Mouse (Mus musculus) neural tube, embryonic 13.5 days (tissue): ENCODE results near the gene Rnls. TPM values are rescaled to one million over a fixed set of nuclear protein-coding genes. Genes with fewer than 3 reads are reported as not detected.

Source experiments
- ATAC-seq: fragments of 200-750 bp; cut with Nextera tagmentation; 2 replicates; pipeline ENCODE4 v1.8.0; 2017; ENCODE audit warnings: low read depth, mild to moderate bottlenecking, moderate TSS enrichment, moderate library complexity
- H3K27ac ChIP-seq: fragments of 300-500 bp; sonication (generic); replicated peaks from 2 replicates; pipeline ENCODE4 v1.5.1; 2015; ENCODE audit warnings: moderate library complexity, mild to moderate bottlenecking, inconsistent platforms
- H3K27me3 ChIP-seq: fragments of 300-500 bp; sonication (generic); 2 replicates; pipeline ENCODE4 v1.6.1; 2015; ENCODE audit warnings: mild to moderate bottlenecking, inconsistent platforms
- H3K36me3 ChIP-seq: fragments of 300-500 bp; sonication (generic); 2 replicates; pipeline ENCODE4 v1.6.1; 2015; ENCODE audit warnings: mild to moderate bottlenecking, inconsistent platforms
- H3K4me1 ChIP-seq: fragments of 300-500 bp; sonication (generic); replicated peaks from 2 replicates; pipeline ENCODE4 v1.6.1; 2015; ENCODE audit warnings: inconsistent platforms
- H3K4me2 ChIP-seq: fragments of 300-500 bp; sonication (generic); 2 replicates; pipeline ENCODE4 v1.6.1; 2015; ENCODE audit warnings: inconsistent platforms, mild to moderate bottlenecking, moderate library complexity
- H3K4me3 ChIP-seq: fragments of 300-500 bp; sonication (generic); 2 replicates; pipeline ENCODE4 v1.5.1; 2015; ENCODE audit warnings: mild to moderate bottlenecking, inconsistent platforms
- H3K9ac ChIP-seq: fragments of 300-500 bp; sonication (generic); 2 replicates; pipeline ENCODE4 v1.6.1; 2015; ENCODE audit warnings: moderate library complexity, mild to moderate bottlenecking, inconsistent platforms
- H3K9me3 ChIP-seq: fragments of 300-500 bp; sonication (generic); 2 replicates; pipeline ENCODE4 v1.6.1; 2016; ENCODE audit warnings: inconsistent platforms
- WGBS: fragments of 180-500 bp; shearing (Covaris S2); methylation state at CpG from one replicate; pipeline ENCODE4 v1.1.7; 2015; 5-methylcytosine and 5-hydroxymethylcytosine counted together
- polyA plus RNA-seq: library from polyadenylated mRNA; unstranded; fragments of >200 nt; fragmentation: Nextera tagmentation; extraction: Ambion mirVana; gene quantifications from 2 replicates; pipeline ENCODE4 v1.2.1, GENCODE M21; 2015

Gene Rnls
- polyA plus RNA-seq, 1 experiment from 2014 or later = 10.2 TPM

GRCm38 (mm10) chr19:33299726-33300292 is 92.3 kb downstream of the Rnls start:
- Histone ChIP-seq H3K4me3 (no peak overlapping the region), H3K4me1 (peaks cover 12% of the 10 kb centered on the region; the same call in 1 of the 2 replicates), H3K9ac (no peak overlapping the region), H3K27me3 (no peaks in the 10 kb centered on the region), H3K4me2 (no peak overlapping the region), H3K36me3 (no peaks in the 10 kb centered on the region), H3K9me3 (no peaks in the 10 kb centered on the region), H3K27ac (0 out of 2 replicates have a peak overlapping the region, but pooled peaks have one; percentile 14)
- WGBS = 39% methylated on average over 3 of the region's 3 CpGs
- ATAC-seq = no peak

GRCm38 (mm10) chr19:33296338-33296737 is 95.8 kb downstream of the Rnls start:
- 42% methylated on average over 2 of the region's 2 CpGs for WGBS
- H3K9ac ChIP-seq = no peak overlapping the region
- peaks cover 12% of the 10 kb centered on the region; the same call in 1 of the 2 replicates for H3K4me1 ChIP-seq
- no peaks in the 10 kb centered on the region for H3K27me3 ChIP-seq
- H3K27ac ChIP-seq = no peak overlapping the region
- no peaks in the 10 kb centered on the region for H3K36me3 ChIP-seq
- no peak overlapping the region for H3K4me2 ChIP-seq
- no peak overlapping the region for H3K4me3 ChIP-seq
- no peak for ATAC-seq
- no peaks in the 10 kb centered on the region for H3K9me3 ChIP-seq

- Histone ChIP-seq H3K27ac (no peak overlapping the region), H3K4me1 (no peaks in the 10 kb centered on the region), H3K27me3 (no peaks in the 10 kb centered on the region), H3K36me3 (no peaks in the 10 kb centered on the region), H3K9me3 (no peaks in the 10 kb centered on the region), H3K4me2 (no peak overlapping the region), H3K9ac (no peak overlapping the region), H3K4me3 (no peak overlapping the region)
- no peak for ATAC-seq
- 56% methylated on average over 3 of the region's 3 CpGs for WGBS
Measured at GRCm38 (mm10) chr19:33282985-33283384, 109.1 kb downstream of the Rnls start.

- no peak overlapping the region for H3K9ac ChIP-seq
Measured at GRCm38 (mm10) chr19:33276421-33276820, 115.7 kb downstream of the Rnls start.

GRCm38 (mm10) chr19:33273676-33274075 is 118.4 kb downstream of the Rnls start:
- Histone ChIP-seq H3K4me1 (no peaks in the 10 kb centered on the region), H3K4me3 (no peak overlapping the region), H3K36me3 (no peaks in the 10 kb centered on the region), H3K27me3 (no peaks in the 10 kb centered on the region), H3K9ac (no peak overlapping the region), H3K27ac (no peak overlapping the region), H3K4me2 (no peak overlapping the region), H3K9me3 (no peaks in the 10 kb centered on the region)
- WGBS = 88% methylated on average over 1 of the region's 1 CpGs
- ATAC-seq = no peak

More at GRCm38 (mm10) chr19:33276421-33276820, 115.7 kb downstream of the Rnls start:
- ATAC-seq = no peak
- Histone ChIP-seq H3K9me3 (no peaks in the 10 kb centered on the region), H3K27me3 (no peaks in the 10 kb centered on the region), H3K4me3 (no peak overlapping the region), H3K4me2 (no peak overlapping the region), H3K27ac (no peak overlapping the region), H3K4me1 (no peaks in the 10 kb centered on the region), H3K36me3 (no peaks in the 10 kb centered on the region)
- WGBS = 85% methylated on average over 1 of the region's 1 CpGs

GRCm38 (mm10) chr19:33271571-33271970 is 120.5 kb downstream of the Rnls start:
- H3K27me3 ChIP-seq = no peaks in the 10 kb centered on the region
- 64% methylated on average over 2 of the region's 2 CpGs for WGBS
- no peaks in the 10 kb centered on the region for H3K4me1 ChIP-seq
- H3K4me2 ChIP-seq = no peak overlapping the region
- ATAC-seq = no peak
- H3K36me3 ChIP-seq = no peaks in the 10 kb centered on the region
- no peak overlapping the region for H3K27ac ChIP-seq
- H3K4me3 ChIP-seq = no peak overlapping the region
- H3K9me3 ChIP-seq = no peaks in the 10 kb centered on the region
- no peak overlapping the region for H3K9ac ChIP-seq

GRCm38 (mm10) chr19:33270231-33270630 is 121.9 kb downstream of the Rnls start:
- 95% methylated on average over 2 of the region's 2 CpGs for WGBS
- no peaks in the 10 kb centered on the region for H3K36me3 ChIP-seq

GRCm38 (mm10) chr19:33268044-33268443 is 124.1 kb downstream of the Rnls start:
- Histone ChIP-seq H3K4me1 (no peaks in the 10 kb centered on the region), H3K27ac (no peak overlapping the region), H3K36me3 (no peaks in the 10 kb centered on the region), H3K4me3 (no peak overlapping the region), H3K9ac (no peak overlapping the region), H3K4me2 (no peak overlapping the region), H3K9me3 (no peaks in the 10 kb centered on the region), H3K27me3 (no peaks in the 10 kb centered on the region)
- no peak for ATAC-seq
- 88% methylated on average over 14 of the region's 14 CpGs for WGBS

More at GRCm38 (mm10) chr19:33270231-33270630, 121.9 kb downstream of the Rnls start:
- no peak for ATAC-seq
- Histone ChIP-seq H3K27me3 (no peaks in the 10 kb centered on the region), H3K9ac (no peak overlapping the region), H3K4me2 (no peak overlapping the region), H3K9me3 (no peaks in the 10 kb centered on the region), H3K27ac (no peak overlapping the region), H3K4me1 (no peaks in the 10 kb centered on the region), H3K4me3 (no peak overlapping the region)

GRCm38 (mm10) chr19:33265245-33265644 is 126.8 kb downstream of the Rnls start:
- no peaks in the 10 kb centered on the region for H3K9me3 ChIP-seq
- 11% methylated on average over 2 of the region's 2 CpGs for WGBS
- ATAC-seq = no peak
- H3K4me3 ChIP-seq = no peak overlapping the region
- no peaks in the 10 kb centered on the region for H3K27me3 ChIP-seq
- no peak overlapping the region for H3K4me2 ChIP-seq
- H3K36me3 ChIP-seq = no peaks in the 10 kb centered on the region
- H3K4me1 ChIP-seq = no peaks in the 10 kb centered on the region
- H3K9ac ChIP-seq = no peak overlapping the region
- no peak overlapping the region for H3K27ac ChIP-seq

- WGBS = 39% methylated on average over 3 of the region's 3 CpGs
Measured at GRCm38 (mm10) chr19:33264224-33264993, 127.7 kb downstream of the Rnls start.

GRCm38 (mm10) chr19:33262421-33262820 is 129.7 kb downstream of the Rnls start:
- no peaks in the 10 kb centered on the region for H3K4me1 ChIP-seq
- H3K4me3 ChIP-seq = no peak overlapping the region
- ATAC-seq = no peak
- H3K27ac ChIP-seq = no peak overlapping the region
- H3K9me3 ChIP-seq = no peaks in the 10 kb centered on the region
- WGBS = 77% methylated on average over 2 of the region's 2 CpGs
- no peak overlapping the region for H3K4me2 ChIP-seq
- H3K9ac ChIP-seq = no peak overlapping the region
- no peaks in the 10 kb centered on the region for H3K36me3 ChIP-seq
- no peaks in the 10 kb centered on the region for H3K27me3 ChIP-seq

More at GRCm38 (mm10) chr19:33264224-33264993, 127.7 kb downstream of the Rnls start:
- Histone ChIP-seq H3K9me3 (no peaks in the 10 kb centered on the region), H3K27me3 (no peaks in the 10 kb centered on the region), H3K4me1 (no peaks in the 10 kb centered on the region), H3K4me2 (no peak overlapping the region), H3K4me3 (no peak overlapping the region), H3K9ac (no peak overlapping the region), H3K27ac (no peak overlapping the region), H3K36me3 (no peaks in the 10 kb centered on the region)
- ATAC-seq = no peak

- Histone ChIP-seq H3K9ac (no peak overlapping the region), H3K4me2 (no peak overlapping the region), H3K4me3 (no peak overlapping the region), H3K9me3 (no peaks in the 10 kb centered on the region), H3K36me3 (no peaks in the 10 kb centered on the region), H3K27ac (no peak overlapping the region), H3K4me1 (no peaks in the 10 kb centered on the region), H3K27me3 (no peaks in the 10 kb centered on the region)
- no peak for ATAC-seq
- 95% methylated on average over 1 of the region's 1 CpGs for WGBS
Measured at GRCm38 (mm10) chr19:33259164-33259563, 132.9 kb downstream of the Rnls start.
